Mouse (Mus musculus) spleen, postnatal 4 days (tissue): ENCODE data around the gene Nkx1-2.

Source experiments
- DNase-seq, 2 experiments: peaks; one replicate each; pipeline ENCODE4 v3.0.0; 2022; ENCODE audit warnings: low spot score in 2 of 2

The Nkx1-2 gene

DNA sequence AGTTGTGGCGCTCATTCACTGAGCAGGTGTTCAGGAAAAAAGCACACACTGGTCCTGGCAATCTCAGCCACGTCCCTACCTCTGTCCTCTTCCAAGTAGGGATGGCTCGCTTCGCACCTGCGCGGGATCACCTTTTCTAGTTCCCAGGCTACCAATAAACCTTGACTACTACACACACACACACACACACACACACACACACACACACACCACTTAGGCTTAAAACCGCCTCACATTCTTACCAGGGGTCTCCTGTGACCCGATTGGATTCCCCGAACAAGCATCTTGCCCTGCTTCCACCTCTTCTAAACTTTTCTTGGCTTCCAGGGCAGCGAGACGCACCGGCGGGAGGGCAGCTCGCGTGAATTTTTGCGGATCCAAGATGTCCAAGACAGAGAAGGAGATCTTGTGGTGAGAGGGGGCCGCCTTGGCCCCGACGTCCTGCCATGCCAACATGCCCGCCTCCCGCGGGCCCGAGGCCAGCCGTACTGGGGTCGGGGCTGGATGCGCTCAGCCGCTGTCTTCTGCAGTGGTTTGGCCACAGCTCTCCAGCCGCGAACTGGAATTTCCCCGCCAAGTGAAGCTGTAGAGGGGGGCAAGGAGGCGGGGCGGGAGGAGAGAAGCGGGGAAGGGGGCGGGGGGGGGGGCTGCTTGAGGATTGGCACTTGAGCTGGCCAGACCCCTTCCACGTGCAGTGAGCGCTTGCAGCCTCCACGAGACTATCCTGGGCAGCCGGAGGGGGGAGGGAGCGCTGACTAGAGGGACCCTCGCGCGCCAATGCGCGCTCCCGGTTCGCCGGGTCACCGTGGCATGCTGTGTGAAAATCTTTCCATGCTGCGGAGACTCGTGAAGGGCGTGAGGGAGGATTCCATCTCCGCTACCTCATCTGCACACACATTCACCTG lies at the start of gene Nkx1-2:
Gene Nkx1-2 (minus strand): TSS at position 567 of the 905 bp plus-strand sequence.
- DNase-seq = no peak

DNA sequence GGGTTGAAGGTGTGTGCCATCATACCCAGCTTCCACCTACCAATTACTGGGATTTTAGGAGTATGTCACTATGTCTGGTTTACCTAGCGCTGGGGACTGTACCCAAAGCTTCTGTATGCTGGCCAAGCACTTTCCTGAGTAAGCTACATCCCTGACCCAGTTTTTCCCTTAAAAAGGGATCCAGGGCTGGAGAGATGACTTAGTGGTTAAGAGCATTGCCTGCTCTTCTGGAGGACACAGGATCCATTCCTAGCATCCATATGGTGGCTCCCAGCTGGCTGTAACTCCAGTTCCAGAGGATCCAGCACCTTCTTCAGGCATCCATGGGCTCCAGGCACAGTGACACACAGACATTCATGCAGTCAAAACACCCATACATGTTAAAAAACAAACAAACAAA lies 47.1 kb upstream of the Nkx1-2 start:
- no peak for DNase-seq

DNA sequence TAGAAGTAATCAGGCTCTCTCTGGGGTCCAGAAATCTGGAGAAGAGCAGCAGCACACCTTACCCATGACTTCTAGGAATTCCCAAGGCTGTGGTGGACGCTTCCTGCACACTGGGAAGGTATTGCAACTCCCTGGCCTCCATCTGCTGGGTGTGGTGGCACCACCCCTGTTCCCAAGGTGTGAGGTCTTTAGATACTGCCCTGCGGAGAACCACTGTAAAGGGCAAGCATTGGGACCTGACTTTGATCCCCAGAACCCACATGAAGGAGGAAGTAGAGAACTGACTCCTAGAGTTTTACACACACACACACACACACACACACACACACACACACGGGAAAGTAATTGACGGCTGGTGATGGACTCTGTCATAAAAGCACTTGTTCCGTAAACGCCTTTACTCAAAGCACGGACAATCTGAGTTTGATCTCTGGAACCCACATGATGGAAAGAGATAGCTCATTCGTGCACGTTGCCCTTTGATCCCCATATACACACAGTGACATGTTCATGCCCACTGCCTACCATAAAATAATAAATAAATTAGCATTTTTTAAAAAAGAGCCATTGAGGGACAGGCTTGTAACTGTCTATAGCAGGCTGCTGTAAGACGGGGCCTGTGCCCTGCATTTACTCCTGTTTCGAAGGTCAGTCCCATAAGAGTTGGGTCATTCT lies 45.3 kb upstream of the Nkx1-2 start:
- no peak for DNase-seq

DNA sequence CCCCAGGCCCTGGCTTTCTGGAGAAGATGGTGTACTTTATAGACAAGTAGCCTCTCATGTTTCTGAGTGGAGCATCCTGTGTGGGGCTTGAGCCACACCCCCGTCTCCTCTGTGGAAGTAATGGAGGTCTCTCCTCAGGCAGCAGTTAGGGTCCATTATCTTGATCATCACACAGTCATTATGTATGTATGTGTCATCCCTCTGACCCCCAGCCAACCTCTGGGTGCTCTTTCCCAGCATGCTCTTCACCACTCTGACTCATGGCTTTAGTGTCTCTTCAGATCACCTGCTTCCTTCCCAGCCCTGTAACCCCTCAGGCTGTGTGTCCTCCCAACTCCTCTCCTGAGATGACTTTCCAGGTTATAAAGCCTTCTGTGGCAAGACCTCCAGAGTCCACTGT lies 42.2 kb upstream of the Nkx1-2 start:
- no peak for DNase-seq

DNA sequence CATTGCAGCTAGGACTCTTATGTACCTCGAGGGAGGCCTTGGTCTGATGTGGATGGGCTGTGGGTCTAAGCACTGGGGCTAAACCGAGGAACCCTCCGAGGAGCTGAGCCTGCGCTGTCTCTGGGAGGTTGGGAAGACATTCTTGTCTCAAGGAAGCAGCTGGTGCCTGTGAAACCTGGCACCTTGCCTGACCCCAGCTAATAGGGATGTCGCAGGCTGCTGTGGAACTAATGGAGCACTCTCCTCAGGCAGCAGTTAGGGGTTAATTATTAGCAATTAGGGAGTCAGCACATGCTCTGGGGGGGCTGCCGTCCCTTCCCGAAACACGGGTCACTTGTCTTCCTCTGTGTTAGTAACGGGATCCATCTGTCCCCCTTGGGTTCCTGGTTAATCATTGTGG lies 41.5 kb upstream of the Nkx1-2 start:
- DNase-seq = no peak

DNA sequence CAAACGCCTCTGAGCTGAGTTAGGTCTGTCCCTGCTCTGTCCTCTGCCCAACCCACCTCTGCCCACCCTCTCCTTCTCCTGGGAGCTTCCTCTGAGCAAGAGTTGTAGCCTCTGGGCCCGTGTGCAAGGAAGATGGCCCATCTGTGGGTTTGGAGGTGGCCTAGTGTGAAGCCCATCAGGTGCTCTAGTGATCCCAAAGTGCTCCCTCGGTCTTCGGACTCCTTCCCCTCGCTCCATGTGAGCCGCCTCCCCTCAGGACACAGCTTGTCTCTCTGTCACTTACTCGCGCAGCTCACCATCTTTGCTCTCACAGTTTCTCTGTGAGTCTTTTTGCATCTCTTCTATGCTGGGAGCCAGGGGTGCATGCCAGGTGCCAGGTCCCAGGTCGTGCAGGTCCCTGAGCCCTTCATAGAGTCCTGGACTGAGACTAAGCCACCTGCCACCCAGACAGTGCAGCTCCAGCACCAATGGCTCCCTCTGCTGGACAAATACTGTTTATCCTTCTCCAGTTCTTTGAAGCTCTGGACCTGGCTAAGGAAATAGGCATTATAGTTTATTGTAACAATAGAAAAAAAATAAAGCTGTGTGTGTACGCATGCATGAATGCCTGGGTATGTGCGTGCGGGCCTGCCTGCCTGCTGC lies 39.1 kb upstream of the Nkx1-2 start:
- DNase-seq = peak in 1 of 2 experiments; percentile 67

DNA sequence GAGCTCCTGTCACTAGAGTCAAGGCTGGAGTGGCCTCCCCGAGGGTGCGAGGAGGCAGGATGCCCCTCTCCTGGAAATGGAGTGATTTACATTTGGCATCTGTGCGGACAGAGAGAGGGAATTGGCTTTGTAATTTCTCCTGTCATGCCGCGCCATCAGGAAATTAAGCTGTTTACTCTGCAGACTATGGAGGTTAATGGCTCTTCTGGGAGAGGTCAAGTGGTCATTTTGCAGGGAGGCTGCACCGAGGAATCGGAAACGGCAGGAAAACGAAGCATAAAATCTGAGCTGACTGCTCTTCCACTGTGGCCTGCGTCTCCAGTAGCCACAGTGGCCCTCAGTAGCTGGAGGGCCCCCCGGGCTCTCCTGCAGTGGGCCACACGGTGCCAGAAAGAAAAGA lies 37.9 kb upstream of the Nkx1-2 start:
- DNase-seq = no peak

DNA sequence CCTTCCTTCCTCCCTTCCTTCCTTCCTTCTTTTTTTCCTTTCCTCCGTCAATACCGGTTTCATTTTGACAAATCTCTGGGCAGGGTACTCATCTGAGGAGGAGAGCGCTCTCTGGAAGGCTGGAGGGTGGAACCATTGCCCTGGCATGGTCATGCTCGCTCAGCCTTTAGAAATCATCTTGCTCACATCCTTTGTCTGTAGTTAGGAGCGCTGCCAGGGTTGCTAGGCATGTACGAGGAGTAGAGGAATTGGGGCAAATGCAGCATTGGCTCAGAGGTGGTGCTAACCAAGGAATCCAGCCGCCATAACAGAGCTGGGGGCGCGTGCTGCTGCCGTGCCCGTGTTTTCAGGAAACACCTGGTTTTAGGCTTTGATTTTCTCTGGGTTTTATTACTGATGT lies 31.9 kb upstream of the Nkx1-2 start:
- no peak for DNase-seq

DNA sequence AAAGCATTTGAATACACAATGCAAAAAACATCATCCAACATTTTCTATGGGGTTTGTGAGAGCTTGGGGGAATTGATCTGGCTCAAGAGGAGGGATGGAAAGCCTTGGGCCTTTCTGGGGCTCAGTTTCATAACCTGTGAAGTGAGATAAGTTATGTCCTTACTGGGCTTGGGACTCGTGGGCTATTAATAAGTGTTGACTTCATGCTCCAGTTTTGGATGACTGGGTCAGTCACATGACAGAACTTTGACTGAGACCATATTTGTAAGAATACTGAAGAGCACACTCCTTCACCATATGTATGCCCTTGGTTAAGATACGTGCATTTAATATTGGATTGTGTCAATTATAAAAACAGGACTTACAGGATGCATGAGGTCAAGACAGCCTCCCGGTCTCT lies 28.0 kb upstream of the Nkx1-2 start:
- no peak for DNase-seq

DNA sequence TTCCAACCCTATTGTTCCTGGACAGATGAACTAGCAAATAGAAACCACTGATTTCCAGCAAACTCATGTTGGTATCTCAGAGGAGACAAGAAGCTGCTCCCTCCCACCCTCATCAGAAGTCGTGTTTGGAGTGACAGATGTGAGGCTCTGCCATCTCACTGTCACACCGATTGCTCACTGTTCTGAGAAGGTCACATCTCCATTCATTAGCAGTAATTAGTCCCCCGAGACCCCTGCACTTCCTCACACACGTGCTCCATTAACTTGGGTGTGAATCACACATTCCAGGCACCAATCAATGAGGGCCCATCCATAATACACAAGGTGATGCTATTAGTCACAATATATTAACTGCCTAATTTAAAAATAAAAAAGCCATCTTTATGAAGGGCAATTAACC lies 26.7 kb upstream of the Nkx1-2 start:
- no peak for DNase-seq

DNA sequence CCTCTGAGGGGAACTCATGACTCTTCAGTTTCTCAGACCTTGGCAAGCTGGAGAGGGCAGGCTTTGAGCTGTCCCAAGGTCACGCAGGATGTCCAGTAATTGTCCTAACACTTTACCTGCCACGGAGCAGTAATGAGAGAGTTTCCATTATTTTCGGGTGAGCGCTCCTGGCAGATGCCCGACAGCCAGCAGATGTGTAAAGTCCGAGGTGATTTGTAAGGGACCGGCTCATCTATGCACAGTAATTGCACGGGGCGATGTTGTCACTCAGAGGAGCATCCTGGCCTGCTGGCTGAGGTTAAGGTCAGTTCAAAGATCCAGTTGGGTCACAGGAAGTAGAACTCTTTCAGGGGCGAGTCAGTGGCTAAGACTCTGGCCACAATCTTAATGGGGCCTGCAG lies 24.7 kb upstream of the Nkx1-2 start:
- DNase-seq = no peak

DNA sequence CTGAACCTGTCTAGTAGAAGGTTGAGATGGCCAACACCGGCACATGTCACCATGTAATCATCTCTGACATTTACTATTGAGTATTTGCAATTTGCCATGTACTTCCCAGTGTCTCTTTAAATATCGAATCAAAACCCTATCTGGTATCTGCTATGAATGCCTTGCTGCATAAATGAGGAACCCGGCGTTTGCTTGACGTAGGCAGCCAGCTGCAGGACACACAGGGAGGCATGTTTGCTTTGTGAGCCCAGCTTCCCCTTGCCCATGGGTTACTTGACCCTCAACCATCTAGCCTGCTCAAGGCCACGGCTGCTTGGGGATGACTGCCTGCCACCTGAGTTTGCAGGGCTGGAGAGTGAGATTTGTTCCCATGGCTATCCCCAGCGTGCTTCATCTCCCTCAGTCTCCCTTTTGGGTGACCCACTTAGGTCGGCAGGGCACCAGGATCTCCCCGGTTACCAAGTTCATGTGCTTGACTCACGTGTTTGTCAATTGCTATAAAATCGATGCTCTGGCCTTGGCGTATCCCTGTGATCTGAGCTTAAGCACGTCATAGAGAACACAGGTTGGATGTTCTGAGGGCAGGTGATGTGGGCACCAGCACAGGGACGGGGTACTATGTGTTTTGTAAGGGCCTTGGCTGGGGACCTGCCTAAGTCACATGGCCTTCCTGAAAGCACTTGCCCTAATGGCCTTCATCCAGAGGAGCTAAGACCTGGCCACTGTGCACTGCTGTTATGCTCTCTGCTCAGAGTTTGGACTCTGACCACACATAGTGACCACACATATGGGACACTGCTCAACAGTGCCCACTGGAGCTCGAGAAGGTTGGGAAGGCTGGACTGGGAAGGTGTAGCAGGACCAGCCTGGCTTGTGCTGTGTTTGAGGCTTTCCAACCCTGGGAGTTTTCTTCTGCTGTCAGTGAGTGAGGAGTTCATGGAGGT lies 20.8 kb upstream of the Nkx1-2 start:
- no peak for DNase-seq

DNA sequence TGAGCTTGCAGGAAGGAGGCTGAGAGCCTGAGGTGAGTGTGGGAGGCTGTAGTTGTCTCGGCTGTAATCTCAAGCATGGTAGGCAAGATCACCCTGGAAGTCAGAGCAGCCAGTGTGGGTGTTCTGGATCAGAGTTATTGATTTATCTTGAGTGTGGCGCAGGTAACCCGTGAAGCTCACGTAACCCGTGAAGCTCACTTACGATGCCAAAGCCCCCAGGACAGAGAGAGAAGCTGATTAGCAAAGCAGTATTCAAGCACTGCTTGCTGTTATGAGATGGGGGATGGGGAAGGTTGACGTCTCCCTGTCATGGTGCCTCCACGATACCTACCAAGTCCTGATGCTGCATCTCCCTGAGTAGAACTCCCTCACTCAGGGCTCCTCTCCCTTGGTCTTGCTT lies 20.1 kb upstream of the Nkx1-2 start:
- DNase-seq = no peak

DNA sequence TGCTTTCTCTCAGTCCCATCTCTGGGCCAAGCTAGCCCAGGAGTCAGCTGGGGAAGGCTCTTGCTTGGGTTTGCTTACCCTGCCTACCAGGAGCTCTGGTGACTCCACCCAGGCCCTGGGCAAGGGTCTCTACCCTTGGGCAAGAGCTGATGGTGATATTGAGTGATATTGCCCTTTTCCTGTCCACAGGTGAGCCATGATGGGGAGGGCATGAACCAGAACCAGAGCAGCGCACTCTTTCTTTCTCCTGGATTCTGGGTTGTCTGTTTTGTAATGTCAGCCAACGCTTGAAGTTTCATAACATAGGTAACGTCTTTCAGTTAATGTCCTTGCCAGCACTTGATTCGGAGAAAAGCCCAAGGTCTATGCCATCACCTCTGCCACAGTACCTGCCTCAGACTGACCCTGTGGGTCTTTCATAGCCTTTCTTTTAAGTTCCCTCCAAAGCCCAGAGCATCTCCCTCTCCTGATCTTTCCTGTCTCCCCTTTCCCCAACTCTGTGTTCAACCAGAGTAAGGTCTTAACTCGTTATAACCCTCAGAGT lies 17.7 kb upstream of the Nkx1-2 start:
- DNase-seq = no peak

DNA sequence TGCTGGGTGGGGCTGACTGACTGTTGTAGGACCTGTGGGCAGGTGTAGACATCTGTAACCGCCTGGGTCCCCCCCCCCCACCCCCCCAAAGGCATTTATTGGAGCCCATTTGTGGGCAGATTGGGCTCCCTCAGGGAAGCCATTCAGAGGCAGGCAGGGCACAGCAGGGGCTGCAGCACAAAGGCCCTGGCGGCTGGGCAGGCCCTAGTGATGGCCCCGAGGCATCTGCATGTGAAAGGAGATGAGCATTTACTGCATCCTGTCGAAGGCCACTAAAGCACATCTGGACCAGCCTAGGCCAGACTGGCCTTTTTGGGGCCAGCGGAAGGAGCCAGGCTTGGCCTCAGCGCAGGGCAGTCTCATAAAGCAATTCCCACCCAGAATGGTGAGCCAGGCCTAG lies 17.0 kb upstream of the Nkx1-2 start:
- no peak for DNase-seq

DNA sequence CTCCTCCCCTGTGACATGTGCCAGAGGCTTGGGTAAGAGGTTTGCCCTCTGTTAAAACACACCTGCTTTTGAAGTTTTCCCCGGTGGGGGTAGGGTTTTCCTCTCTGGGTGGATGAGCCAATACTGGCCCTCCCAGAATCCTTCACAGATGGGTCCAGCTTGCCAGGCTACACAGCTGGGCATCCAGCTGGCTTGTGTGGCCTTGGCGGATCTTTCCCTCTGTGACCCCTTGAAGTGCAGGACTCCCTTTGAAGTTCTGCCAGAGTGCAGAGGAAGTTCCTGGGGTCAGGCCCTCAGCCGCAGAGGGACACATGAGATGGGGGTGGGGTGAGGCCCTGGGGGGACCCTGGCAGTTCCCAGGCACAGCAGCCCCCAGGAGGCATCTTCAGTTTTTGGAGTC lies 15.9 kb upstream of the Nkx1-2 start:
- no peak for DNase-seq

DNA sequence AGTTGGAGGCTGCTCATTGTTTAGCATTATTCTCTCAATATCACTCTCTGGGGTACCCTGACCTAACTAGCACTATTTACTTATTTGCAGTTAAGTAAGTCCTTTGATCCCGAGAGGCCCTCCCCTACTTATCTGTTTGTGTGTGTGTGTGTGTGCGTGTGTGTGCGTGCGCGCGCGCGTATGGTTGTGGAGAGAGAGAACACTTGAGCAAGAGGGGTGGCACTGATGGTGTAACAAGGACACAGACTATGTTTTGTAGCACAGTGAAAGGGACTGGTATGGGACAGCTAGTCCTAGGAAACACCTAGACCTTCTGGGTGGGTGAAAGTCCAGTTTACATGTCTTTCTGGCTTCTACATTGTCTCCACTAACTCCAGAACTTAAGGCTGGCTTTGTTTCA lies 12.1 kb upstream of the Nkx1-2 start:
- no peak for DNase-seq

DNA sequence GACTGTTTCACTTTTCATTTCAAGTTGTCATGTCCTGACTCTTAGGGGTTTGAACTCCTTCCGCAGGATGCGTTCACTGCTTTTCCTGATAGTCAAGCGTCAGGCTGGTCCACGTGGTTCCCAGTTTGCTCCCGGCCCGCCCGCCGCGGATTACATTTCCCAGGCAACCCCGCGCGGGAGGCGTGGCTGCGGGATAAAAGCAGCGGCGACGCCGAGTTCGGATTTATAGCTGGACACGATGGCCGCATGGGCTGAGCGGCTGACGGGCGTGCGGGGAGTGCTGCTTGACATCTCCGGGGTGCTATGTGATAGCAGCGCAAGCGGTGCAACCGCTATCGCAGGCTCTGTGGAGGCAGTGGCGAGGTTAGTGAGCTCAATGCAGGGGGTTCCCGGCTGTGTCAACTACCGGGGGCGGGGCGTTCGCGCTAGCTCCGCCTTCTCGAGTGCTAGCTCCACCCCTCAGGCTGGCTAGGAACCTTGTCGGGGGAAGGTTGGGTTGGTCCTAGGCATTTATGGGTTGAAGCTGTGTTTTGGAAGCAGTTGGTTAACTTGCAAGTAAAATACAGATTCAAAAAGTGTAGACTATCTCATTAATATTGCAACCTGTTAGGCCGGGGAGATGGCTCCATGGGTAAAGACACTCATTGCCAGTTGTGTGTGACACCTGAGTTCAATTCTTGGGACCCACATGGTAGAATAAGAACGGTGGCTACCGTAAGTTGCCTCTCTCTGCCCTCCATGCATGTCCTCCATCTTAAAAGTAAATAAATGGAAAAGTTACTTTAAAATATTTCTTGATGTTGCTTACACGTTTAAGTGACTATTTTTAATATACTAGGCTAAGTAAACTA lies 11.3 kb upstream of the Nkx1-2 start, which contains the start of gene Lhpp:
Gene Lhpp (plus strand): TSS at position 171 of the 851 bp plus-strand sequence.
- peak; percentile 76 to 86 for DNase-seq

DNA sequence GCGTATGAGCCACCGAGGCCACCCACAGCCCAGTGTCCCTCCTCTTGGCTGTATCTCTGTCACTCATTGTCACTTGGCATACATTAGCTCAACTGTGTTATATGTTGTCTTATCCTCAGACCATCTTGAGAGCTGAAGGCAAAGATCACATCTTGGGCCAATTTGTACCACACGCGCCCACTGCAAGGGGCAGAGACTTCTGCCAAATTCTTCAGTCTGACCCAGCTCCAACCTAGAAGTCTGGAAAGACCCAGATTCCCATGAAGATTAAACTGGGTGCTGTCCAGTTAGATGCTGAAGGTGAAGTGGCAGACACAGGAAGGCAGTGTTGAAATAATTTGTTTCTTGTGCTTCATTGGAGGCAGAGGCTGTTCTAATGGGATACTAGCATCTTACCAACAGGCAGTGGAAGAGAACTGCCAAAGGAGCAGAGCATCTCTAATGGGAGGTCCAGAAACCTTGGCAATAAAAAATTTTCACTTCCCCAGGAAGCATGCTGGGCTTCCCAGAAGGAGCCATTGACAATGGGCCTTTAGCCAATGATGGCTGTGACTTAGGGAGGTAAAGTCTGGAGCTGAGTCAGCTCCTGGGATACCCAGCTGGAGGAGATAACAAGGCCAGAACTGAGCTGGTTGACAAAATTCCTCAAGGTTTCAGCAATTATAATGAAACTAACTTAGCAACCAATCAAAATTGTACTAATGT lies 9.0 kb upstream of the Nkx1-2 start:
- DNase-seq = no peak

DNA sequence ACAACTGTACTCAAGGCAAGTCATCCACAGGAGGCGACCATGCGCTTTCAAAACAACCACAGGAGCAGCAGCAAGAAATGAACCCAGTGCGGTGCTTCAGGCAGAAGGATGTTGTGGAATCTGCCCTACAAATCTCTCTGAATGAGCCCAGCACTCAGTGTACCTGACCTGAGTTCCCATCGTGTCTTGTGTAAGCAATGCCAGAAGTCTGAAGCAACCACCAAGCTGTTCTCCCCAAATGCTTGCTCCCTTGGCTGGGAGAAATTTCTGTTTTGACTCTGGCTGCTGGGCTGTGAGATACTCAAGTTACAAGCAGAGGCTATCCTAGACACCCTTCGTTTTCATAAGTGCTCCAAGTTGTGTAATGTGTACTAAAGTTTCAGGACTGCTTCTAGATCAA lies 6.3 kb upstream of the Nkx1-2 start:
- DNase-seq = no peak
